Mouse (Mus musculus): Measurements from ENCODE around the gene Lyve1.

Gene Lyve1

GRCm38 (mm10) chr7:110851541-110852203, 11.4 kb downstream of the Lyve1 start:
- DNase-seq: no peak

- DNase-seq: no peak
Measured at GRCm38 (mm10) chr7:110848371-110848770, 14.7 kb downstream of the Lyve1 start.

GRCm38 (mm10) chr7:110847321-110847720, 15.7 kb downstream of the Lyve1 start:
- DNase-seq: no peak

- peak; percentile 96 to 97 for DNase-seq
Measured at GRCm38 (mm10) chr7:110843916-110844874, 18.8 kb downstream of the Lyve1 start, which contains the start of gene Rnf141. Gene Rnf141, minus strand, starts transcription at chr7:110844457.

GRCm38 (mm10) chr7:110840332-110840731, 22.7 kb downstream of the Lyve1 start:
- DNase-seq: no peak

DNA sequence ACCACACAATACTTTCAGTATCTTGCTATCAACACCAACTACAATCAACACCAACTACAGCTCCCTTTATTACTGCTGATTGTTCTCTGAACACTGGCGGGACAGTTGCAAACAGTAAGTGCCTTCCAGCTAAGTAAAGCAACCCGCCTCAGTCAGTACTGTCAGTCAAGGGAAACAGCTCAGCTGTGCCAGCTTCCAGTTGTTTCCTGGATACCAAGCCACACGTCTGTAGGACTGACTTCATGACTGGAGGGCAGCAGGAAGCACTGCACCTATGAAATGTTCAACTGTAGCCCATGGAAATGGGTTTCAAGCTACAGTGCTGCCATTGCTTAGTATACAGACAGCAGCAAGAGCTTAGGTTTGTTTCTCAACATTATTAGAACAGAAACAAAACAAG, 28.5 kb downstream of the Lyve1 start:
- DNase-seq: no peak

DNA sequence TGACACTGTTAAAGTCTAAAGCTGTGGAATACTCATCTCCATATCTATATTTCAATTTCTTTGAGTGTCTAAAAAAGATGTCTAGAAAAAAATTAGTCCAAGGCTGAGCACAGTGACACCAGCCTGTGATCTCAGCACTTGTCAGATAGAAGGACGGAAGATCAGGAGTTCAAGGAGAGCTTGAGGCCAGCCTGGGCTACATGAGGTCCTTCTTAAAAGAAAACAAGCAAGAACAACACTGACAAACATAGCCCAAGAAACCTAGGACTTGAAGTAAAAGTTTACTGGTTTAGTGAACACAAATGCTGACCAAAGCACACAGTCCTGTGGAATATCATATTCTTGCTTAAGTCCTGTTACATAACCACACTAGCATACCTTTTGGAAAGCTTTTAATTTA, 29.0 kb downstream of the Lyve1 start:
- no peak for DNase-seq

DNA sequence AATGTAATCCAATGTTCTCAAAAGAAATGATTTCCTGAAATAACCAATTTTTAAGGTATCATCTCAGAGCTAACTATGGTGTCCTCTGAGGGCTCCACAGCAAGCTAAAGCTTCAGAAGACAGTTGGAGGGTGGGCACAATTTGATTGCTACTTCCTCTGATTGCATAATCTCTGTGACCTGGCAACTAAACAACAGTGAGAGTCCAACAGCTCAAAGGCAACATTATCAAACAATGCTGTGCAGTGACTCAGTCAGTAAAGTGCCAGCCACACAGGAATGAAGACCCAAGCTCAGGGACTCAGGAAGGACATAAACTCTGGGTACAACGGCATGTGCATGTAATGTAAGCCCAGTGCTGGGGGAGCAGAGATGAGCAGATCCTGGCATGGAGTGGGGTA, 30.0 kb downstream of the Lyve1 start:
- DNase-seq: no peak

- DNase-seq: no peak
Measured at GRCm38 (mm10) chr7:110823995-110824953, 38.8 kb downstream of the Lyve1 start.

DNA sequence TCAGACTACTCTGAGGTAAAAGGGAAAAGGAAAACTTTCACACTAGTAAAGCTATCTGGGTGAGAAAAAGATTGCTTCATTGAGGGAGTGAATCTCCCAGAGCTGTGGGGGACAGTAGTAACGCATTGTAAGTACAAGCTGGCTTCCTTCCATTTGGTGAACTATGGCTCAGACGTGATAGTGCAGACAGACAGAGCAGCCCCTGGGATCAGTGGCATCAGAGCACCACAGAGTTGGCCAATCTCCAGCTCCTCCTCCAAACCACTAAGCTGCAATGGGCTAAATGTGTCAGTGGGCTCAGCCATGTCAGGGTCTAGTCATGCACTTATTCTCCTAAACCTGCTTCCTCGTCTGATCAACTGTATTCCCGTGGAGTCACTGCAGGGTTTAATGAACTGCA, 39.4 kb downstream of the Lyve1 start:
- no peak for DNase-seq

- DNase-seq: no peak
Measured at GRCm38 (mm10) chr7:110823076-110823475, 40.0 kb downstream of the Lyve1 start.

DNA sequence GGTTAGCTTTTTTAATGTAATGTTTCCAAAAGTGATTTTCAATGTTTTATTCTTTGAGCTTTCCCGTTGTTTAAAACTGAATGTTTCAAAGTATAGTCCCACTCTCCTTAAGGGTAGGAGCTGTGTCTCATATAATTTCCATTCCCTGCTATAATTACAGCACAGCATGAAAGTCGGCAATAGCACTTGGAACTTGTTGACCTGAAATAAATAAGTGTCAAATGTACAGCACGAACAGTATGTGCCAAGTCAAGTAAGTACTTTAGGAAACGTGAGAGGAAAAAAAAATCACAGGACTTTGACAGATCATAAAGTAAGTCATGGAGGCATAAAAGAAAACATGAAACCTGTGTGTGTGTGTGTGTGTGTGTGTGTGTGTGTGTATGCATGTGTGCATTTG, 41.0 kb downstream of the Lyve1 start:
- no peak for DNase-seq

GRCm38 (mm10) chr7:110821653-110822052, 41.4 kb downstream of the Lyve1 start:
- DNase-seq: peak; percentile 52 to 65

DNA sequence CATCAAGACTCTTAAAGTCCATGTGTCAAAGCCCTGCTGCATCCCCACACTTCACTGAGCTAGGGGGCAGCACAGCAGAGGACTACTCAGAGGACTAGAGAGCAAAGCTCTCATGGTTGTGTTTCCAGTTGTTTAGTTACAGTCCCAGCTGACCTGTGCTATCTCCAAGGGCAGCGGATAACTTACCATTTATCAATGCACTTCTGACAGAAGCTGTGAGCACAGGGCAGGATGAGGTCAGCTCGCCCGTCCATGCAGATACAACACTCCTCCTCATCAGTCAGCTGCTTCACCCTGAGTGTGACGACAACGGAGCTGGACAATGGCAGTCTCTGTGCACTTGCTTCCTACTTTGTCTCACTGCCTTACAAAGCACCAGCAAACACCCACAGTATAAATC, 42.0 kb downstream of the Lyve1 start:
- DNase-seq: peak in 1 of 2 experiments; percentile 42

DNA sequence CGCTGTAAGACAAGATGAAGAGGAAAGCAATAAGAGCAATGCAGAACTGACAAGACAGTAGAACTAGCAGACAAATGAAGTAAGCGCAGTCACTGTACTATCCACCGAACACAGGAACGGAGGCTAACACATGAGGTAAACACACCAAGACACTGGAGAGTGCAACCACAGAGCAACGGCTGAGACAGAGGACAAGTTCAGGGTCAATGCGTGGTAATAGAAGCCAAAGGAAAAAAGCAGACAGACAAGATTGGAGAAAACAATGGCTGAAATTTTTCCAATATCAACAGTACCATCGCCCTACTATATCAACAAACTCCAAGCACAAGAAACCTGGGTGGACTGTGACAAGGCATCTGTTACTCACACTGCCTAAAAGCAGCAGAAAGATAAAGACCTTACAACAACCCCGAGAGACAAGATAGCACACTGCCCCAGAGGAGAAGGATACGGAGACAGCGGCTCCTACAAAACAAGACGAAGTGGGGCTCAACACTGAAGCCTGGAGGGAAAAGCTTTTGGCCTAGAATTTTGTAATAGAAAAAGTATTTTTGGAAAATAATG, 44.2 kb downstream of the Lyve1 start:
- DNase-seq: no peak

GRCm38 (mm10) chr7:110818206-110818605, 44.8 kb downstream of the Lyve1 start:
- DNase-seq: no peak

GRCm38 (mm10) chr7:110816037-110816436, 47.0 kb downstream of the Lyve1 start:
- DNase-seq: peak; percentile 46 to 65

DNA sequence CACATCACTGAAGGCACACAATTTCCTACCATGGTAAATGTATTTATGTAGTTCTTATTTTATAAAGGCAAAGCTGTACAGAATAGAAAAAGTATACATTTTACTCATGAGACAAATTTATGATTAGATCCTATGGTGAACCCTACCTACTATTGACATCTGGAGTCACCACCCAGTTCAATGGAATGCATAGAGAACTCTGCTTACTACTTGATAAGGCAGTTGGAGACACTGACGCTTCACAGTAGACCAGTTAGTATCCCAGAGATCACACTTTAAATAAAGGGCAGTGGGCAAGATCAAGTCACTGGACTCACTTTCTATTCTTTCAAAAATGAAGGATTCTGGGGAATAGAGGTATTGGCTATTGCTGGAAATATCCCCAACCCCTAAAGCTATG, 49.1 kb downstream of the Lyve1 start:
- no peak for DNase-seq

GRCm38 (mm10) chr7:110811529-110811928, 51.5 kb downstream of the Lyve1 start:
- no peak for DNase-seq

DNA sequence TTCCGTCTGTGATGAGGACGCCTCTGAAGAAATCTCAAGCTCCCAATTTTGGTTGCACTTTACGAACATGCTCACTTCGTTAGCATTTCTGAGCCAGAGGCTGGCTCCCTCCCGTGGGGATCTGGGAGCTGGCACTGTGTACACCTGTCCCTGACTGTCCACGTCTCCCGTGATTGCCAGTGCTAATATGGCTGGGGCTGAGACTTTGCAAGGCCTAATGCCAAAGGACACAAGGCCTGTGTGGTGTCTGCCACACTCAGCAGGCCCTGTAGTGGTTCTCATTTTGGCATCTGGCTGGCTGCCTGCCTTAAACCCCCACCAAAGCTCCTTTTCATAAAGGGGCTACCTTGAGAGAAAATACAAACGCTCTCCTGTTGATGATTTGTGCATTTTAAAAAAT, 52.0 kb downstream of the Lyve1 start:
- DNase-seq: no peak

- no peak for DNase-seq
Measured at GRCm38 (mm10) chr7:110809585-110810557, 53.2 kb downstream of the Lyve1 start.
